8 mouse cellular contexts compared by ENCODE assay signal in the genomic region with DNA sequence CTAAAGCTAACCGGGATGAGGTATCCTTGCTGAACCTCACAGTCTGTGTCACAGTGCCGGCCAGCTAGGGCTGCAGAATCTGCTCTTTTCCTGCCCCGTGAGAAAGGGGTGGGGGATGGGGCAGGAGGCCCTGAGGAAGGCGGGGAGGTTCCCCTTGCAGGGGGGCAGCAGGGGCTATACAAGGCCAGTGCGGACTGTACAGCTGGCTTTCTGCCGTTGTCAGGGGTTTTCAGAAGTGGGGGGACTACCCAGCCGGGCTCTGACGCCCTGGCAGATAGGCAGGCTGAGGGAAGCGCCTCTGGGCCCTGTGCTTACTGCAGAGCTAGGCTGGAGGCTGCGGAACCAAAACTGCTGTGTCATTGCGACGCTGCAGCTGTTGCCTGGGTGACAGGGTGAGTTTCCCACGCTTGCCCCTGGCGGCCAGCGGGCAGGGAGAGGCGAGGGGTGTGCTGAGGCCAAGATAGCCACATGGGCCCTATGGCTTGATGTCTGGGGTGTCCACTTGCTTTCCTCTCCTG.
A peak's percentile ranks its signal among the peaks of the same experiment; 100 is the strongest.
DNase-seq lines count a peak whose midpoint lies in the region; ATAC-seq lines count a peak whose summit lies in the region.

No protein-coding gene starts in this region.

- H3K27ac ChIP-seq in intestine, embryonic 16.5 days (ENCODE audit: low read length) = peak overlapping the region; percentile 35; the same call in 1 of the 2 replicates

- H3K4me2 ChIP-seq in intestine, embryonic 16.5 days (ENCODE audit: low read depth, low read length) = peak overlapping the region; percentile 21; the same call in 1 of the 2 replicates

- 12% methylated on average over 16 of the region's 16 CpGs for WGBS in intestine, embryonic 16.5 days

- no peaks in the 10 kb centered on the region for H3K27me3 ChIP-seq in intestine, embryonic 16.5 days (replicated peaks; ENCODE audit: control insufficient read depth, insufficient read depth, low read length)

- peak; percentile 89 for DNase-seq in adrenal gland, adult 8-10 months
- DNase-seq in embryo, embryonic 9.5 days (ENCODE audit: extremely low spot score) = peak; percentile 88
- DNase-seq in gastrocnemius, postnatal 36 days = peak; percentile 77 to 82
- DNase-seq in left cerebral cortex, postnatal 25 days (ENCODE audit: low spot score in 2 of 2) = peak; percentile 85
- peak; percentile 78 for DNase-seq in right cerebral cortex, postnatal 14 days
- DNase-seq in urinary bladder, postnatal 4 days (ENCODE audit: low spot score in 2 of 2) = peak; percentile 76 to 80

- H3K36me3 ChIP-seq in intestine, embryonic 16.5 days (ENCODE audit: control insufficient read depth, insufficient read depth, low read length) = peaks cover 8% of the 10 kb centered on the region

- no peaks in the 10 kb centered on the region for H3K9me3 ChIP-seq in intestine, embryonic 16.5 days (ENCODE audit: control insufficient read depth, low read length)

- peak; percentile 73 for ATAC-seq in intestine, embryonic 16.5 days
- peak; percentile 92 for ATAC-seq in megakaryocyte-erythroid progenitor cell, adult 5-6 weeks (replicated peaks; ENCODE audit: low FRiP score, low TSS enrichment, poor library complexity, severe bottlenecking)

- no peak overlapping the region for H3K4me3 ChIP-seq in intestine, embryonic 16.5 days (ENCODE audit: low read length)

- intact Hi-C loops in gastrocnemius, postnatal 36 days (cut with DNase I) = no loop called here
- intact Hi-C loops in left cerebral cortex, postnatal 25 days (cut with DNase I) = no loop called here

- peaks cover 39% of the 10 kb centered on the region for H3K4me1 ChIP-seq in intestine, embryonic 16.5 days (ENCODE audit: control insufficient read depth, insufficient read depth, low read length)

- H3K9ac ChIP-seq in intestine, embryonic 16.5 days (ENCODE audit: low read depth, low read length) = peak overlapping the region; percentile 26
